Mouse (Mus musculus) thymus, postnatal 25 days (tissue): ENCODE measurements around the gene Rspo4.

Experiments
- DNase-seq: peaks from one replicate; pipeline ENCODE4 v3.0.0; 2022

Rspo4 gene

GRCm38 (mm10) chr2:151842648-151843226 lies at the start of gene Rspo4:
Rspo4 (plus strand) TSS chr2:151842927.
- no peak for DNase-seq

GRCm38 (mm10) chr2:151815586-151815985 lies 27.1 kb upstream of the Rspo4 start:
- DNase-seq, result no peak

GRCm38 (mm10) chr2:151862257-151862810 lies 19.6 kb downstream of the Rspo4 start:
- no peak for DNase-seq

- no peak for DNase-seq
Measured at GRCm38 (mm10) chr2:151864941-151865340, 22.2 kb downstream of the Rspo4 start.

GRCm38 (mm10) chr2:151866487-151866886 lies 23.8 kb downstream of the Rspo4 start:
- DNase-seq, result peak; percentile 34

- no peak for DNase-seq
Measured at GRCm38 (mm10) chr2:151868196-151868595, 25.5 kb downstream of the Rspo4 start.

- peak; percentile 9 for DNase-seq
Measured at GRCm38 (mm10) chr2:151874551-151874950, 31.8 kb downstream of the Rspo4 start.

- DNase-seq, result peak; percentile 51
Measured at GRCm38 (mm10) chr2:151876012-151876485, 33.3 kb downstream of the Rspo4 start.

- DNase-seq, result no peak
Measured at GRCm38 (mm10) chr2:151878645-151879044, 35.9 kb downstream of the Rspo4 start.

GRCm38 (mm10) chr2:151879760-151880159 lies 37.0 kb downstream of the Rspo4 start:
- no peak for DNase-seq

- DNase-seq, result no peak
Measured at GRCm38 (mm10) chr2:151891031-151891430, 48.3 kb downstream of the Rspo4 start.

GRCm38 (mm10) chr2:151893122-151893774 lies 50.5 kb downstream of the Rspo4 start:
- no peak for DNase-seq

- DNase-seq, result no peak
Measured at GRCm38 (mm10) chr2:151894209-151894980, 51.7 kb downstream of the Rspo4 start.

GRCm38 (mm10) chr2:151895911-151896310 lies 53.2 kb downstream of the Rspo4 start:
- DNase-seq, result no peak

GRCm38 (mm10) chr2:151898106-151898505 lies 55.4 kb downstream of the Rspo4 start:
- no peak for DNase-seq

- no peak for DNase-seq
Measured at GRCm38 (mm10) chr2:151900845-151901244, 58.1 kb downstream of the Rspo4 start.

GRCm38 (mm10) chr2:151903267-151903666 lies 60.5 kb downstream of the Rspo4 start:
- DNase-seq, result no peak

GRCm38 (mm10) chr2:151903933-151904332 lies 61.2 kb downstream of the Rspo4 start:
- no peak for DNase-seq

- no peak for DNase-seq
Measured at GRCm38 (mm10) chr2:151904636-151905035, 61.9 kb downstream of the Rspo4 start.

- no peak for DNase-seq
Measured at GRCm38 (mm10) chr2:151907020-151907419, 64.3 kb downstream of the Rspo4 start.

- no peak for DNase-seq
Measured at GRCm38 (mm10) chr2:151909386-151909785, 66.7 kb downstream of the Rspo4 start.

GRCm38 (mm10) chr2:151910498-151910897 lies 67.8 kb downstream of the Rspo4 start:
- no peak for DNase-seq

- no peak for DNase-seq
Measured at GRCm38 (mm10) chr2:151910919-151911500, 68.3 kb downstream of the Rspo4 start, which contains the start of gene Angpt4. Angpt4 (plus strand) TSS chr2:151911210.
